Mouse (Mus musculus): ENCODE data around the gene Myo9a. TPM values are rescaled to one million over a fixed set of nuclear protein-coding genes. Genes with fewer than 3 reads are reported as not detected.

The Myo9a gene
- polyA plus RNA-seq, 1 experiment = 1.0 TPM

Other genes starting within 250 kb of the Myo9a start
- 95.5 and 107 TPM in 2 replicates for gene Hexa, start 211.4 kb upstream of the Myo9a start, polyA plus RNA-seq (2012; rRNA removed)
- 0.43 TPM in 1 of 2 replicates, not detected in the other for gene Tmem202, start 211.0 kb upstream of the Myo9a start, polyA plus RNA-seq (2012; rRNA removed)
- gene Celf6, start 173.0 kb upstream of the Myo9a start, polyA plus RNA-seq (2012; rRNA removed) = 1.0 TPM in 2 replicates
- gene Parp6, start 133.6 kb upstream of the Myo9a start, polyA plus RNA-seq (2012; rRNA removed) = 21.6 and 22.4 TPM in 2 replicates
- 391 and 778 TPM in 2 replicates for gene Pkm, start 94.5 kb upstream of the Myo9a start, polyA plus RNA-seq (2012; rRNA removed)
- 3.7 and 11.0 TPM in 2 replicates for gene Gramd2, start 70.8 kb upstream of the Myo9a start, polyA plus RNA-seq (2012; rRNA removed)
- gene Senp8, start 186 bp upstream of the Myo9a start, polyA plus RNA-seq (2012; rRNA removed) = 2.3 and 2.9 TPM in 2 replicates
- gene Nr2e3, start 209.8 kb downstream of the Myo9a start, polyA plus RNA-seq (2012; rRNA removed) = 2.4 and 3.4 TPM in 2 replicates

Data from large intestine, adult 2 months (tissue).